Mouse (Mus musculus): ENCODE data around the gene Tprkb.
"Not testable (repeated sequence)": the region's sequence is repeated elsewhere in the genome, so short reads cannot be mapped to it uniquely, and the experiment has no call there.

GRCm38 (mm10) chr6:85866995-85867394 is 44.7 kb upstream of the Tprkb start:
- not testable (repeated sequence) for TF ChIP-seq CTCF (IDR thresholded peaks at IDR 0.05; ENCODE audit: insufficient read depth, low read length); POLR2A (IDR thresholded peaks at IDR 0.05; ENCODE audit: borderline replicate concordance, extremely low read depth, low read depth, low read length)
